Mouse (Mus musculus) MEL-GATA-1-ER (cell line): ENCODE measurements around the gene Tfcp2.
A peak's percentile ranks its signal among the peaks of the same experiment; 100 is the strongest.
"Not testable (repeated sequence)": the region's sequence is repeated elsewhere in the genome, so short reads cannot be mapped to it uniquely, and the experiment has no call there.

Source experiments
- DNase-seq: peaks from one replicate; pipeline ENCODE4 v3.0.0-alpha.2; 2012; ENCODE audit warnings: low read depth; ENCODE audit errors: extremely low read depth

Gene Tfcp2

GRCm38 (mm10) chr15:100488297-100488696 is 63.5 kb downstream of the Tfcp2 start:
- DNase-seq: not testable (repeated sequence)

DNA sequence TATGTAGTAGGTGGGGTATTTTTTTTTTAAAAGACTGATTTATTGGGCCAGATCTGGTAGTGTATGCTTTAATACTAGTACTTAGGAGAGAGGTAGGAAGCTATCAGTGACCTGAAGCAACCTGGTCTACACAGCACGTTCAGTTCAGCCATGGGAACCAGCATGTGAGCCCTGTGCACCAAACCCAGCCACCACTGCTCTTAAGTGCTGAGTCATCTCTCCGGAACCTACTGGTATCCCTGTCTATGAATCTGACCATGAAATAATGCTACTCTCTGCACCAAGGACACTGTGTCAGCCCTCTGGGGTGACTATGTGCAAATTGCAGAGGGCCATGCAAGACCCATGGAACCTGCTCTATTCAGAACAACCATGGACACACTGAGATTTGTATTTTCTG is 64.8 kb downstream of the Tfcp2 start:
- no peak for DNase-seq

DNA sequence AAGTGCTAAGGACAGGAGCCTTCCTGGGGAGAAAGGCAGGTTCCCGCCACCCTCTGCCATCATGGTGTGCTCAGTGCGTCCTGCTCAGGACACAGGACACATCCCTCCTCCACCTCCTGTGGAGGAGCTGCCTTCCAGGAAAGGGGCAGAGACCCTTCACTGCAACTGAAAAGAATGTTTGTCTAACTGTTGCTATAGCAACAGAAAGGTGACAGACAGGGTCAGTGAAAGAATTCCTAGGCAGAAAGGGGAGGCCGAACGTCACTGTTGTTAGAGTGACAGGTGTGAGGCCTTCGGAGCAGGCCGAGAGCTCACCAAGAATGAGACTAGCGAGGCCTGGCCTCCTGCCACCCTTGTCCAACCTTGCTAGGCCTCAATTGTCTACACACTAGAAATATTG is 65.4 kb downstream of the Tfcp2 start:
- DNase-seq: no peak

GRCm38 (mm10) chr15:100485576-100485975 is 66.2 kb downstream of the Tfcp2 start:
- no peak for DNase-seq

- no peak for DNase-seq
Observed at GRCm38 (mm10) chr15:100478925-100479324, 72.9 kb downstream of the Tfcp2 start.

DNA sequence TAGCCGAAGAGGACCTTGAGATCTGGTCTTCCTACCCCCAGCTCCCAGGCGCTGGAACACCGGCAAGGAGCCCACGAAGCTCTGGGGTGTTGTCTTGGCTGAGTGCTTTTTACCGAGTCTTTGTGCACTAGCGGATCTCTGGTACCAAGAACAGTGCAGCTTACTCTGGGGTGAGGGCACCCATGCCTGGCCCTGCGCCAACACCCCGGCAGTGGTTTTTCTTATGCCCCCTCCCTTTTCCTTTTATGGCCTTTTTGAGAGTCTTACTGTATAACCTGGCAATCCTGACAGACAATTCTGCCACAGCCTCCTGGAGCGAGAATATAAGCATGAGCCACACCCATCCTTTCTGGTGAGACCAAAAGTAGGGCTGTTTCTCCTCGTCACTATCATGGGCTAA is 73.5 kb downstream of the Tfcp2 start:
- no peak for DNase-seq

GRCm38 (mm10) chr15:100473926-100474503 is 77.8 kb downstream of the Tfcp2 start:
- DNase-seq: no peak

- DNase-seq: no peak
Observed at GRCm38 (mm10) chr15:100470037-100470436, 81.8 kb downstream of the Tfcp2 start.

- DNase-seq: no peak
Observed at GRCm38 (mm10) chr15:100469189-100469545, 82.6 kb downstream of the Tfcp2 start.

GRCm38 (mm10) chr15:100468295-100469188 is 83.3 kb downstream of the Tfcp2 start, which contains the start of gene Letmd1:
Letmd1 (plus strand) TSS chr15:100469023.
- peak; percentile 51 for DNase-seq

DNA sequence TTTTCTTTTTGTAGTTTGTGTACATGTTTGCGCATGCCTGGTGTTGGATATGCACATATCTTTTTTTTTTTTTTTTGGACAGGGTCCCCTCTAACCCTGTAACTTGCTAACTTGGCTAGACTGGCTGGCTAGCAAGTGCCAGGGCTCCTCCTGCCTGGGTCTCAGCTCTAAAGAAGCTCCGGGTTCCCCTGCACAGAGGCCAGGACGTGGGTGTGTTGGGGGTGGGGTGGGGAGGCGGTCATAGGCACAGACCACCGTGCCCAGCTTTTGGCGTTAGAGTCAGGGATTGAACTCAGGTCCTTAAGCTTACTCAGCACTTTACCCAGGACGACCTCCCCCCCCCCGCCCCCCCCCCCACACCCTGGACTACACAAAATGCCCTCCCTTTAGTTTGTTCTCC is 84.1 kb downstream of the Tfcp2 start:
- DNase-seq: no peak

GRCm38 (mm10) chr15:100465432-100465831 is 86.4 kb downstream of the Tfcp2 start:
- no peak for DNase-seq

DNA sequence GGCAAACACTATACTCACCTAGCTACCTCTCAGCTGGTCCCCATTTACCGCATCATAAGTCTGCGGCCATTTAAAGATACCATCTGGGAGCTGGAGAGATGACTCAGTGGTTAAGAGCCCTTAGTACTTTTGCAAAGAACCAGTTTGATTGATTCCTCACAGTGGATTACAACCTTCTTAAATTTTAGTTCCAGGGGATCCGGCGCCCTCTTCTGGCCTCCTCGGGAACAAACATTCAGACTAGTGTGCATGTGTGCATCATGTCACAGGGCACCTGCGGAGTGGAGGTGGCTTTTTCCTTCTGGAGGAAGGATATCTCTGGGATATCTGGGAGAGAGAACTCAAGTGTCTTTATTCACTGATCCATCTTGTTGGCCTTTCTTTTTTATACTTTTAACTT is 88.1 kb downstream of the Tfcp2 start:
- DNase-seq: peak; percentile 66

GRCm38 (mm10) chr15:100462086-100462485 is 89.7 kb downstream of the Tfcp2 start:
- DNase-seq: no peak

- no peak for DNase-seq
Observed at GRCm38 (mm10) chr15:100461646-100462045, 90.2 kb downstream of the Tfcp2 start.

GRCm38 (mm10) chr15:100460942-100461341 is 90.9 kb downstream of the Tfcp2 start:
- peak; percentile 84 for DNase-seq

GRCm38 (mm10) chr15:100458055-100458454 is 93.8 kb downstream of the Tfcp2 start:
- peak; percentile 95 for DNase-seq

DNA sequence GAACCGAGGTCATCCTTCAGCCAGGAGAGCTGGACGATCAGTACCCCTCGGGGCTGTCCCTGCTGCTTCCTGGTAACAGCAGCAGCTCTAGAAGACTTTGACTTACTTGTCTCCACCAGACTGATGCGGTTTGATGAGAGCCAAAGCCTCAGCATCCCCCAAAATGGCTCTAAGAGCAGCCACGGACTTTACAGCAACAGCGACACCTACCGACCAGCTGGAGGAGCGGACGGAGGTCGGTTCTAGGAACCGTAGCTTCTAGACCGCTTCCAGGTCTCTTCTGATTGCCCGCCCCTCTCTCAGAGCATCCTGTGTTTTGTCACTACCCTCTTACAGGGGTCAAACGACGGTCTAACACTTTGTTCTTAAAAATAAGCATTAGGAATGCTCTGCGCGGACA is 94.5 kb downstream of the Tfcp2 start:
- peak; percentile 89 for DNase-seq

DNA sequence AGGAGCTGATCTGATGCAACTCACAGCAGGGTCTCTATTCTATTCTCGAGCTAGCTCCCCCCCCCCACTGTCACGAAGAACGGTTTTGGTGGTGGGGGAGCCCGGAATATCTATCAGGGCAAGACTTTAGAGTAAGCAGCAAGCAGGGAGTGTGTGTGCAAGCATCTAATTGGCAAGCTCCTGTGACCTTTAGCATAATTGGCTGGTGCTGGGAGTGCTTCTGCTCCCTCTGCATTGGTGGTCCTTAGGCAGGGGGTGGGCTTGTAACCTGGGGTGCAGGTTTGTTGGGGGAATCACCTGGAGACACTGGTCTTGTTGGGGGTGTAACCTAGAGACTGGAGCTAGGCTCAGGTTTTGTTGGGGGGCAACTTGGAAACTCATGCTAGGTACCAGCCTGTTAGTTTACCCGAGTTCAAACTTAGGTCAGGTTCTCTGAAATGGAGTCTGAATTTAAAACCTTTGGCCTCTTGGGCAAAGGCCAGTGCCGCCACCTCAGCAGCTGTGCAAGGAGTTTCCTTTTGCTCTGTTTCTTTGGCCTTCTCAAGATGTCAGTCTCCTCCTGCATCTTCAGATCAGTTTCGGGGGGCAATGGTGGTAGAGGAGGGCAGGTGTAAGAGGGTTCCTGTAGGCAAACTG is 95.3 kb downstream of the Tfcp2 start:
- no peak for DNase-seq

GRCm38 (mm10) chr15:100452486-100452885 is 99.3 kb downstream of the Tfcp2 start:
- DNase-seq: no peak

DNA sequence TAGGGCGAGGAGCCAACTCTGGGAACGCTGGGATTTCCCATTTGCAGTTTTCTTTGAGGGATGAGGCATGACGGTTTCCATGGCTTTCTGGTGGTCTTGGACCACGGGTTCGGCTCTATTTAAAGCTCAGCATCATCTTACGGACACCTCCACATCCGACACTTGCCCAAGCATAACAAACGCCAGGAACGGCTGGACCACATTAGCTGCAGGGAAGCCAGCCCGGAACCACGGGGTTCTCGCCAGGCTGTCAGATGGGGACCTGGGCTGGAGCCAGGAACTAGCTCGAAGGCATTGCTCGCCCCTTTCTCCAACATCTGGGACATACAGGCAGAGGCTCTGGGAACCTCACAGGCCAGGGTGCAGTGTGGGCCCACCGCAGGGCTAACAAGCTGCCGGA is 100.6 kb downstream of the Tfcp2 start:
- no peak for DNase-seq

GRCm38 (mm10) chr15:100449495-100449894 is 102.3 kb downstream of the Tfcp2 start:
- DNase-seq: no peak
